Mouse (Mus musculus) layer of hippocampus, postnatal 36 days (tissue): ENCODE measurements at regions not wholly inside any gene's neighbourhood (a gene's known extent, or its start where the extent isn't known, plus 50 kb on each side); places are given as distances from the start of the nearest gene placed in this dataset.

Source experiments
- DNase-seq, 2 experiments: peaks; one replicate each; pipeline ENCODE4 v3.0.0; 2022

GRCm38 (mm10) chr14:99616655-99617335, 318.3 kb downstream of the Klf5 start:
- no peak for DNase-seq

DNA sequence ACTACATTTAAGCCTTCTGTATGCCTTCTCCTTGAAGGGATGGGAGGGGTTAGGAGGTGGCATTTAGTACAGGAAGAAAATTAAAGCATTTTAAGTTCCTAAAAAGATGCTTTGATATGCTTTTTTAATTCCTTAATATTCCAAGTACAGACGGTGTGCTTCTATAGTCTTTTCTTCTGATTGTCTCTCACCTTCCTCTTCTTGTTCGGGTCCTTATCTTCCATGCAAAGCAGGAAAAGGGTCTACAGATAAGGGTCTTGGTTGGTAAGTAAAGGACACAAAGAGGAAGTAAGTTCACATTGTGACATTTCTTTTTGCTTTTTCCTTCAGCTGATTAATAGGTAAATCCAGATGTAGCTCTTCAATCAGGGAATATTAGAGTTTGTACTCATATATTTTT, 318.9 kb downstream of the Klf5 start:
- DNase-seq = no peak

GRCm38 (mm10) chr14:99621538-99621937, 323.0 kb downstream of the Klf5 start:
- no peak for DNase-seq

- DNase-seq = no peak
Measured at GRCm38 (mm10) chr14:99624380-99625327, 326.2 kb downstream of the Klf5 start.

GRCm38 (mm10) chr14:99627615-99628014, 329.1 kb downstream of the Klf5 start:
- DNase-seq = no peak

GRCm38 (mm10) chr14:99631092-99631491, 332.6 kb downstream of the Klf5 start:
- peak in 1 of 2 experiments; percentile 24 for DNase-seq

GRCm38 (mm10) chr14:99632444-99632843, 334.0 kb downstream of the Klf5 start:
- no peak for DNase-seq

DNA sequence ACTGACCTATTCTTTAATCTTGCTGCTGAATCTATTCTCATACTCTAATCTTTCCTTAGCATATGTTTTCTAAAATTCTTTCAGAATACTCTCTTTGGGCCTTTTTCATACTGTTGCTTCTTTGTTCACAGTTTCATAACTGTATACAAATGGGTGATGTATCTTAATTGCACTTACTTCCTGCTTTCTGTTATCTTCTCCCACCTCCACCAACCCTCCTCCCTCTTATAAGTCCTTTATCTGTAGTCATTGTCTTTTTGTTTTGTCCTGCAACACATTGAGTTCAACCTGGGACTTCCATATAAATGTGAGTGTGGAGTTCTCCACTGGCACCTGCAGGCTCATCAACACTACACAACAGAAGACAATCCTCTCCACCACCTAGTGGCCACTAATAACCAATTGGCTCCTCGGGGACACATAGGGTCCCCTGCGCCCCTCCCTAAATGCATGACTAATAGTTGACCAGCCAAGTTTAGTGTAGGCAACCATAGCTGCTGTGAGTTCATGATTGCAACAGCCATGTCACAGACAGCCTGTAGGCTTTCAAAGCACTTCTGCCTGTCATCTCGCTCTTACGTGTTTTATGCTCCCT, 337.2 kb downstream of the Klf5 start:
- no peak for DNase-seq

- peak; percentile 47 to 52 for DNase-seq
Measured at GRCm38 (mm10) chr14:99641475-99642453, 343.3 kb downstream of the Klf5 start.

DNA sequence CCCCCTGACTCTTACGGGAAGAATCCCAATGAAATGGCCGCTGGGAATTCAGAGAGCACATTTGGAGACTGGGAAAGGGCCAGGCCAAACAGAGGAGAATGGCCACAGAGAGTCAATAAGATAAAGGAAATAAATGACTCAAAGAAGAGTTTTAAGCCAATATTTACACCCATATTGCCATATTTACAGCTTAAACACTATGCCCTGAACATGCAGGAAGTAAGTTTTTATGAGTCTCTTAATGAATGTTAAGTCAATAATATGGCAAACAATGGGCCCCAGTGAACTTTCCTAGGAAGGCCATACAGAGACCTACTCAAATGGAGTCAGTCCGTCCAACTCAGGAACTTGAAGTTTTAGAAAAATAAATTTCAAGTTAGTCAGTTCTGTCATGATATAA, 347.8 kb downstream of the Klf5 start:
- DNase-seq = no peak

- DNase-seq = no peak
Measured at GRCm38 (mm10) chr14:99674399-99674798, 375.9 kb downstream of the Klf5 start.

GRCm38 (mm10) chr14:99687062-99687806, 388.7 kb downstream of the Klf5 start:
- no peak for DNase-seq

GRCm38 (mm10) chr14:99688415-99688814, 389.9 kb downstream of the Klf5 start:
- DNase-seq = no peak

DNA sequence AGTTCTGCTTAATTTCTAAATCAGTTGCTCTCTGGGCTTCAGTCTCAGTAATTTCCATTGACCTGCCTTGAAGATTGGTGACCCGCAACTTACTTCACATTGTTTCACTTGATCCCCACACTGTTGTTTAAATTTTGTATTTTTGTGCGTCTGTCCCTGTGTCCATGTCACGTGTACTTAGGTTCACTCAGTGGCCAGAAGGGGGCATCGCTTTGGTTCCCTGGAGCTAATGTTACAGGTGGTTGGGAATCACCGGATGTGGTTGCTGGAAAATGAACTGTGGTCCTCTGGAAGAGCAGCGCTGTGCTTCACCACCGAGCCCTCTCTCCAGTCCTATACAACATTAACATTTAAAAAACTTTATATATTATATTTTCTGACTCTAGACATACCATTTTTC, 397.8 kb downstream of the Klf5 start:
- no peak for DNase-seq

DNA sequence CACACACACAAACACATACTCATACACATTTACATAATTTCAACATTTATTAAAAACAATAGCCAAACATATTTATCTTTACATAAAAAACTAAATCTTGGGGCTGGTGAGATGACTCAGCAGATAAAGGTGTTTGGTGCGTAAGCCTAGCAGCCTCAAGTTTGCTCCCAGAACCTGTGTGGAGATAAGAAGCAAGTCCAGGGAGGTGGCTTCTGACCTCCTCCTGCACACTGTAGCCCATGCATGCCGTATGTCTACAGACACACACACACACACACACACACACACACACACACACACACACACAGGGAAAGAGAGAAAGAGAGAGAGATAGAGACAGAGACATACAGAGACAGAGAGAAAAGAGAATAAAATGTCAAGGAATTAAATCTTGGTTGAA, 401.1 kb downstream of the Klf5 start:
- no peak for DNase-seq

DNA sequence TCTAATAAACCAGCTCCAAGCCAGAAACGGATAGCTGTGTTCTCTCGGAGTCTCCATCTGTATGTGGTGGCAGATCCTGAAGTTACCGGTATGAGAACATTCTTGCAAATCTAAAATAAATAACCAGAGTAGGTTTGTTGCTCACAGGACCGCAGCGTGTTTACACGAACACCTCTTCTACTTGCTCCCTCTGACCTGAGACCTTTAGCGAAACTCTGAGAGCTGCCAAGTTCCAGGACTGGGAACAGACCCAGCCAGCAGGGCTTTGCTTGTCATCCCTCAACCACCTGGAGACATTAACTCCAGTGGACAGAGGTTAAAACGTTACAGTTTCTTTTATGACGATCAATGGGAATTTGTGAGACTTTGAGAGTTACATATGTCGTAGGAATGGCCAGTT, 407.5 kb downstream of the Klf5 start:
- DNase-seq = no peak

- no peak for DNase-seq
Measured at GRCm38 (mm10) chr14:99708066-99708465, 409.6 kb downstream of the Klf5 start.

DNA sequence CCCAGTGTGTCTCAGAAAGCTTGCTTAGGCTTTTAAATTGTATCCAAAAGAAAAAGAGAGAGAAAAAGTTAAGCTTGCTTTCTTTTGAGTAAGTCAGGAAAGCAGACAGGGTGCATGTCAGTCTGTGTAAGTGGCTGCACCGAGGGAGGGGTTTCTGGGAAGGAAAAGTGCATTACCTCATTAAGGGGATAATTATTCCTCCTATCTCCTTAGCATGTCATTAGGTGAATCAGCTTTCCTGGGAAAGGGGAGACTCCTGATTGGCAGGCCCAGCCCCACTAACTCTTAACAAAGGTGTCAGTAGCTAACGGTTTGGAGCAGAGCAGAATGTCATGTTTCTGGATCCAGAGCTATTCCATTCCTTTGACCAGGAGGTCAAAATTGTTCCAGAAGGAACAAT, 411.3 kb downstream of the Klf5 start:
- DNase-seq = no peak

DNA sequence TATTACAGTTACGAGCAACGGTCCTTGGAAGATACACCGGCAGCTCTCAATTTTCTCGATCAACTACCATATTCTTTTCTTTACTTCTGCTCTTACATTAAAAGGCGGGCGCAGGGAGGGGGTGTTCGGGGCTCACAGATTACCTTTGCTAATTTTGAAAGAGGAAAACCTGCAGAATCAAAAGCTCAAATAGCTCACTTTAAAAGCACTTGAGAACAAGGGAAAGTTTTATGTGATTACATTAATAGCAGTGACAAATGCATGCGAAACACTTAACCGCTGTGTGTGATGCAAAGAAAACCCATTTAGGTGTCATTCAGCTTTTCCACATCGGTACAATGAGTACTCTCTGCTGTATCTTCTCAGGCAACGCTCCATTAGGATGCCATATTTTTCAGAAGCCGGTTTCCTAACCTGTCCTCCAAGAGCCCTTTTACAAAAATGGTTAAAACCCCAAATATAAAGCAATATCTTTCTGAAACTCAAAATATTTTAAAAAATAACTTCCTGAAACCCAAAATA, 412.2 kb downstream of the Klf5 start:
- no peak for DNase-seq

DNA sequence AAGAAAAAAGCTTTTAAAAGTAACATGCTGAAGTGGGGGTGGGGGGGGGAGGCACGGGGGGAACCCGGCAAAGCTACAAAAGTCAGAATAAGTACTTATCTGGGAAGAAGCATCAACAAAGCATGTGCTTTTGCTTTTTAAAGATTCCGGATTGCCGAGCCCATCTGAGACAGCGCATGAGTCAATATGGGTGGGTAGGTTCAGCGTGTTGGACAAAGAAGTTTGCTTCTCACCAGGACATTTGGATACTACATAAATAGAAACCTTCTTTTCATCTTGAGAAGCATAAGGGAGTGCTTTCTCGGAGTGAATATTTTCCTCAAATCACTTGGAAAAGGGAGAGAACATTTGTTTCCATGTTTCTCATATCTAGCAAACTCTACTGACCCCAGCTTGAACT, 414.1 kb downstream of the Klf5 start:
- DNase-seq = no peak
